Mouse (Mus musculus): ENCODE results near the gene Mad1l1.

- TF ChIP-seq POLR2A (IDR thresholded peaks at IDR 0.05; ENCODE audit: low read depth, low read length): no peak
- TF ChIP-seq CTCF (IDR thresholded peaks at IDR 0.05; ENCODE audit: extremely low read depth, insufficient read depth, insufficient read length, insufficient replicate concordance): no peak
These were observed 163.3 kb downstream of the Mad1l1 start for GRCm38 (mm10) chr5:140157886-140158627.

Measured in spleen, adult 2 months (tissue).